Mouse (Mus musculus) urinary bladder, postnatal 36 days (tissue): Measurements from ENCODE around the gene Gm38394.
"Not testable (repeated sequence)": the region's sequence is repeated elsewhere in the genome, so short reads cannot be mapped to it uniquely, and the experiment has no call there.

Experiments
- DNase-seq, 2 experiments: peaks; one replicate each; pipeline ENCODE4 v3.0.0; 2022; ENCODE audit warnings: low spot score in 2 of 2, mixed read lengths in 1 of 2

Gene Gm38394

GRCm38 (mm10) chr1:133661203-133661933, at the start of gene Gm38394:
TSS of gene Gm38394 (minus strand) at chr1:133661318.
- peak; percentile 85 to 91 for DNase-seq

GRCm38 (mm10) chr1:133710895-133711294, 49.8 kb upstream of the Gm38394 start:
- no peak for DNase-seq

GRCm38 (mm10) chr1:133709292-133709691, 48.2 kb upstream of the Gm38394 start:
- no peak for DNase-seq

GRCm38 (mm10) chr1:133701824-133702223, 40.7 kb upstream of the Gm38394 start:
- not testable (repeated sequence) for DNase-seq

GRCm38 (mm10) chr1:133697935-133698620, 37.0 kb upstream of the Gm38394 start:
- no peak for DNase-seq

- peak; percentile 54 to 57 for DNase-seq
These were observed 34.8 kb upstream of the Gm38394 start for GRCm38 (mm10) chr1:133695901-133696300.

GRCm38 (mm10) chr1:133694876-133695275, 33.8 kb upstream of the Gm38394 start:
- no peak for DNase-seq

- DNase-seq = no peak
These were observed 33.2 kb upstream of the Gm38394 start for GRCm38 (mm10) chr1:133694301-133694700.

GRCm38 (mm10) chr1:133693536-133694114, 32.5 kb upstream of the Gm38394 start:
- no peak for DNase-seq

GRCm38 (mm10) chr1:133692195-133692594, 31.1 kb upstream of the Gm38394 start:
- DNase-seq = no peak

GRCm38 (mm10) chr1:133691046-133691445, 29.9 kb upstream of the Gm38394 start:
- no peak for DNase-seq

- DNase-seq = no peak
These were observed 28.8 kb upstream of the Gm38394 start, which contains the start of gene Lax1 for GRCm38 (mm10) chr1:133689897-133690296. TSS of gene Lax1 (minus strand) at chr1:133690108.

- DNase-seq = no peak
These were observed 27.2 kb upstream of the Gm38394 start for GRCm38 (mm10) chr1:133688301-133688700.

GRCm38 (mm10) chr1:133685749-133686519, 24.8 kb upstream of the Gm38394 start:
- DNase-seq = peak; percentile 63 to 78

GRCm38 (mm10) chr1:133671801-133672200, 10.7 kb upstream of the Gm38394 start:
- no peak for DNase-seq

GRCm38 (mm10) chr1:133671266-133671665, 10.1 kb upstream of the Gm38394 start:
- DNase-seq = no peak

- no peak for DNase-seq
These were observed 9.7 kb upstream of the Gm38394 start for GRCm38 (mm10) chr1:133670776-133671175.

- DNase-seq = no peak
These were observed 9.1 kb upstream of the Gm38394 start for GRCm38 (mm10) chr1:133670190-133670589.

GRCm38 (mm10) chr1:133668618-133669017, 7.5 kb upstream of the Gm38394 start:
- no peak for DNase-seq

GRCm38 (mm10) chr1:133667721-133668120, 6.6 kb upstream of the Gm38394 start:
- DNase-seq = no peak

GRCm38 (mm10) chr1:133665713-133666112, 4.6 kb upstream of the Gm38394 start:
- not testable (repeated sequence) for DNase-seq
